Mouse (Mus musculus) E14TG2a.4 (cell line): ENCODE measurements around the gene Myo1h.

ENCODE experiments used
- H3K27me3 ChIP-seq: 2 replicates; pipeline ENCODE4 v1.6.1; 2014; ENCODE audit warnings: low read length, control low read depth; ENCODE audit not compliant: insufficient read depth
- H3K36me3 ChIP-seq: 2 replicates; pipeline ENCODE4 v1.6.1; 2014; ENCODE audit warnings: low read length, control low read depth; ENCODE audit not compliant: insufficient read depth
- H3K4me1 ChIP-seq: replicated peaks from 2 replicates; pipeline ENCODE4 v1.6.1; 2014; ENCODE audit warnings: low read depth, low read length, control low read depth
- H3K4me3 ChIP-seq: replicated peaks from 2 replicates; pipeline ENCODE4 v1.5.1; 2014; ENCODE audit warnings: mild to moderate bottlenecking, low read length
- H3K9me3 ChIP-seq: 2 replicates; pipeline ENCODE4 v1.6.1; 2014; ENCODE audit warnings: low read length, control low read depth
- CTCF ChIP-seq: conservative IDR thresholded peaks from 2 replicates; pipeline ENCODE4 v1.5.1; 2014; ENCODE audit warnings: low read length
- NANOG ChIP-seq: IDR thresholded peaks from 2 replicates; pipeline ENCODE4 v1.6.1; 2014; ENCODE audit warnings: borderline replicate concordance, low read length, mixed read lengths
- POU5F1 ChIP-seq: IDR thresholded peaks from 2 replicates; pipeline ENCODE4 v1.6.1; 2014; ENCODE audit warnings: low read length, borderline replicate concordance

Gene Myo1h

DNA sequence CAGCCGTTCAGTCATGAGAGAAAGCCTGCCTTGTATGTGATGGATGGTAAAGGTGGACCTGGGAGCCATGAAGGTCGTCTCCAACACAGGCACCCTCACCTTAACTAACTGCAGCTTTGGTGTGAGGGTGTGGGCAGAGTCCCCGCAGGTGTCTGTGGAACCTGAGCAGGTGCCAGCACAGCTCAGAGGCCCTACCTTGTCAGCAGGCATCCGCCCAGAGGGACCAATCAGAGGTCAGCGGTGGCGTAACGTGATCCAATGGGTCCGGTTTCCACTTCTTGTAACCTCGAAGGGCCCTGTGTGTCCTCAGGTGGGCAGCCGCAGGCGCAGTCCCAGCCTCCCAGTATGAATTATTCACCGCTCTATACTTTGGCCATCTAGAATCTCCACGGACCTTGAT lies at the start of gene Myo1h:
Myo1h (plus strand) TSS at position 293 of the 400 bp plus-strand sequence.
- Histone ChIP-seq H3K27me3 (peaks cover 19% of the 10 kb centered on the region), H3K4me1 (peaks cover 44% of the 10 kb centered on the region), H3K36me3 (no peaks in the 10 kb centered on the region), H3K9me3 (no peaks in the 10 kb centered on the region), H3K4me3 (peak within 1 kb of the TSS; percentile 65)
- TF ChIP-seq POU5F1 (no peak), CTCF (no peak), NANOG (no peak)

DNA sequence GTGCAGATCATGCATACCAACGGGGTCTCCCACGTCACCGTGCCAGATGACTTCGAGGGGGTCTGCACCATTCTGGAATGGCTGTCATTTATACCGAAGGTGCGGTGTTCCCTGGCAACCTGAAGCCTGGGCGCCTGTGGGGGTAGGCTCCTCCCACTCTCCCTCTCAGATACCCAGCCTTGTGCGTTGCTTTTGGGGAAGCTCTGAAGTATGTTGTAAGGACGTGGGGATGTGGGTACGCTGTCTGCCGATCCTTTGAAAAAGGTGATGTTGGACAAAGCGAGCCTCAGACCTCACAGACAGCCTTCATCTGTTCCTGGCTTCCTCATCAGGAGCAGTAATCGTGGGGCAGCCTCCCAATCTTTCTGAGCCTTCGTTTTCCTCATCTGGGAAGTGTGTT lies 49.2 kb upstream of the Myo1h start:
- H3K4me3 ChIP-seq, result no peak overlapping the region
- H3K4me1 ChIP-seq, result peaks cover 18% of the 10 kb centered on the region
- H3K9me3 ChIP-seq, result no peaks in the 10 kb centered on the region
- peaks cover 22% of the 10 kb centered on the region for H3K36me3 ChIP-seq
- TF ChIP-seq NANOG, result no peak
- TF ChIP-seq CTCF, result no peak
- no peak for TF ChIP-seq POU5F1
- no peaks in the 10 kb centered on the region for H3K27me3 ChIP-seq

DNA sequence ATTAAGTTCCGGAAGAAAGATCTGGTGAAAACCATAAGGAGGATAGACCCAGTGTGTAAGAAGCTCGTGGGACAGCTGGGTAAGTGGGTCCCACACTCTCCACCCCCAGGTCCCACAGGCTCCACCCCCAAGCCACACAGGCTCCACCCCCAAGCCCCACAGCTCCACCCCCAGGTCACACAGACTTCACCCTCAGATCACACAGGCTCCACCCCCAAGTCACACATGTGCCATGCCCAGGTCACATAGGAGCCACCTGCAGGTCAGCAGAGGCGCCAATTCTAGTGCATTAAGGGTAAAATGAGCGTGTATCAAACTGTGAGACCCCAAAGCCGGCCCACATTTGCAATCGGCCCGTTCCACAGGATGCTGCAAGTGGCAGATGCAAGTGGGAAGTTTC lies 42.5 kb upstream of the Myo1h start:
- peaks cover 33% of the 10 kb centered on the region for H3K36me3 ChIP-seq
- H3K4me3 ChIP-seq, result no peak overlapping the region
- no peaks in the 10 kb centered on the region for H3K27me3 ChIP-seq
- H3K4me1 ChIP-seq, result peaks cover 43% of the 10 kb centered on the region
- TF ChIP-seq NANOG, result no peak
- TF ChIP-seq POU5F1, result no peak
- no peak for TF ChIP-seq CTCF
- no peaks in the 10 kb centered on the region for H3K9me3 ChIP-seq

DNA sequence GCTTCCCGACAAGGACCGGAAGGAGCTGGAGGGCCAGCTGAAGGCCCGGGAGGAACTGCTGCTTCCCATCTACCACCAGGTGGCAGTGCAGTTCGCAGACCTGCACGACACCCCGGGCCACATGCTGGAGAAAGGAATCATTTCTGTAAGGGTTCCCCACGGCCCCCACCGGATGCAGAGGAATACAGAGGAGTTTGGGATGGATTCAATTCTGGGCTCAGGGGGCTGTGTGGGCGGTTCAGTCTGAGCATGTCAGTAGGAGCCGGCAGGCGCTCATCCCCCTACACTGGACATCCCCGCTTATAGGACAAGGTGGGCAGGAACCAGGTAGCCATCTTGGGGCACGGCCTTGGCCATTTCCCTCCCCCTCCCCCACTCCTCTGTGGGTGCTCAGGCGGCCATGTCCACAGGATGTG lies 40.8 kb upstream of the Myo1h start:
- TF ChIP-seq NANOG (no peak), POU5F1 (no peak), CTCF (peak; percentile 81)
- Histone ChIP-seq H3K9me3 (no peaks in the 10 kb centered on the region), H3K36me3 (peaks cover 27% of the 10 kb centered on the region), H3K4me1 (peaks cover 46% of the 10 kb centered on the region), H3K27me3 (no peaks in the 10 kb centered on the region), H3K4me3 (peak overlapping the region; percentile 75)

DNA sequence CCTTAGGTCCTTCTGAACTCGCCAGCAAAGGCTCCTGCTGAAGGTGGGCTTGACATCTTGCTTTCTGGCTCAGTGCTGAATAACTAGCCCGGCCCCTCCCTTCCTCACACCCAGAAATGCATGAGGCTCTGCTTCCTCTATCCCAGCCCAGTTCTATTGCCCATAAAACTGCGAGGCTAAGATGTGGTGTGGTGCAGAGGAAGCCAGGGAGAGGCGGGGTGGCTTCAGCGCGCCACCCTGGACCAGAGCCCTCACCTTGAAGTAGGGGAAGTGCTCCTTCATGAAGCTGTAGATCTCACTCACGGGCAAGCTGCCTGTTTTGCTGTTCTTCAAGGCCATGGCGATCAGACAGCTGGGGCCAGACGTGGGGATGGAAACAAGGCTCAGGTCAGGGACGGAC lies 29.5 kb upstream of the Myo1h start:
- TF ChIP-seq NANOG (no peak), POU5F1 (no peak), CTCF (no peak)
- Histone ChIP-seq H3K4me3 (no peak overlapping the region), H3K27me3 (no peaks in the 10 kb centered on the region), H3K9me3 (no peaks in the 10 kb centered on the region), H3K4me1 (peaks cover 30% of the 10 kb centered on the region), H3K36me3 (peaks cover 44% of the 10 kb centered on the region)

DNA sequence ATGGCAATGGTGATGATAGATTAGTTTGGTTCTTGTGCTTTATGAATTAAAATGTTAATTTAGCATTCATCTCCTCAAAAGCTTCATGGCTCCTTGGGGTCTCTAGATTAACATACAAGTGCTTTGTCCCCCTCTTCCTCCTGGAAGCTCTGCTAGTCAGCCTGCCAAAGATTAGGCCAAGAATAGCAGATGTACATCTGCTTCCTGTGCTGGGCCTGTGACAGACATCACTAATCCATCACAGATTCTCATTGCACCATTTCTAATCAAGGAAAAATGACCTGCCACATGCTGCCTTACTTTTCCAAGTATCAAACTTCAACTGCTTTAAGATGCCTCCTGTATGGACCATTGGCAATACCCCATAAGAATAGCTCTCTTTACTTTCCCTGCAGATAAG lies 27.5 kb upstream of the Myo1h start:
- Histone ChIP-seq H3K9me3 (no peaks in the 10 kb centered on the region), H3K36me3 (peaks cover 28% of the 10 kb centered on the region), H3K4me3 (no peak overlapping the region), H3K4me1 (peaks cover 24% of the 10 kb centered on the region), H3K27me3 (0 out of 2 replicates have a peak, but pooled peaks cover 2% of the 10 kb centered on the region)
- TF ChIP-seq NANOG (no peak), POU5F1 (no peak), CTCF (no peak)

DNA sequence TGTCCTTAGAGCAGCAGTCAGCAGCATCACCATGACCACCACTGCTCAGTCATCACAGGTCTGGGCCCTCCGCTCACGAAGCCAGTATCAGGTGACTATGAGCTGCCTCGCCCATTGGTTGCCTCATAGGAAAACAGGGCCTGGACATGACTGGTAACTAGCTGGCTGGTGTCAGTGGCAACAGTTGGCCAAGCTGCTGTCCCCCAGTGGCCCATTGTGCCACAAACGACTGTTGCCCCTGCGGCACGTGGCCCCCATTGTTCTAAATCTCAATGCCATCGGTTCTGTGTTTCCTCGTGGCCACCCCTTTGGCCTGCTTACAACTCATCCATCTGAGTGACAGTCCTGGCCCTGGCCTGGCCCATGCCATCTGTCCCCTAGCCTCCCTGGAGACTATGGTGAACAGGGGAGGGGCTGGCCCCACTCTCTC lies 24.9 kb upstream of the Myo1h start:
- TF ChIP-seq POU5F1 (no peak), CTCF (no peak), NANOG (no peak)
- Histone ChIP-seq H3K4me1 (peaks cover 34% of the 10 kb centered on the region), H3K27me3 (peaks cover 11% of the 10 kb centered on the region; the same call in 1 of the 2 replicates), H3K9me3 (no peaks in the 10 kb centered on the region), H3K4me3 (no peak overlapping the region), H3K36me3 (peaks cover 17% of the 10 kb centered on the region)

DNA sequence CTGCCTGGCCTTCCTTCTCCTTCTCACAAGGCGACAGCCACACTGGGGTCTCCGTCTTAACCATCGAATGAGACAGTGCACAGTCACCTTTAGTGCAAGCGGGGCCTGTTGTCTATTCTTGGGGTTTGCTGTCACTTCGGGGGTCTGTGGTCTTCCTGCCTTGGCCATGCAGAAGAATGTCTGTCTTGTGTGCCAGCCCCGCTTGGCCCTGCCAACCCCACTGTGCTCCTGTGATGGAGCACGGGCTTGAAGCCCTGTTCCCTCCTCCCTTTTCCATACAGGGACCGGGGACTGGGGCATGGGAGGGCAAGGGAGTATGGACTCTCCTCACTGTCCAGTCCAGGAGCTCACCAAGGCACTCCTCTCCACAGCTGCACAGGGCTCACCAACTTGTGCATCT lies 24.2 kb upstream of the Myo1h start:
- TF ChIP-seq CTCF (no peak), POU5F1 (no peak), NANOG (no peak)
- peaks cover 11% of the 10 kb centered on the region; the same call in 1 of the 2 replicates for H3K27me3 ChIP-seq
- H3K9me3 ChIP-seq, result no peaks in the 10 kb centered on the region
- no peak overlapping the region for H3K4me3 ChIP-seq
- peaks cover 35% of the 10 kb centered on the region for H3K4me1 ChIP-seq
- H3K36me3 ChIP-seq, result peaks cover 13% of the 10 kb centered on the region

DNA sequence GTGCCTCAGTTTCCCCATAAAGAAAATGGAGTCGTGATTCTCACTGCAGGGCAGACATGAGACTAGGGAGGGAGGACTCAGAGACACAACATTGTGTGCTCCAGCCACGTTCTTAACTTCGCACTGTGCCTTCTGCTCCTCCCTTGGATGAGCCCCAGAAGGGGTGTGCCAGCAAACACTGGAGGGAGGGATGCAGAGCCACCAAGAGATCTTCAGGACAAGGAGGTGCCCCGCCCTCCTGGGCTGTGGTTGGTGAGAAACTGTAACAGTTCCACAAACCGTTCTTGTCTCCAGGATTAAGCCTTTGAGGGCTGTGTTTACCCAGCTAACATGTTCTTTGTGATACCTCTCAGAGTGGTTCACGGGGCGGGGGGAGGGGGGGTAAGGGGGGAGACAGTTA lies 20.3 kb upstream of the Myo1h start:
- Histone ChIP-seq H3K4me1 (peaks cover 60% of the 10 kb centered on the region), H3K27me3 (peaks cover 43% of the 10 kb centered on the region), H3K4me3 (no peak overlapping the region), H3K9me3 (no peaks in the 10 kb centered on the region), H3K36me3 (no peaks in the 10 kb centered on the region)
- TF ChIP-seq NANOG (no peak), CTCF (no peak), POU5F1 (no peak)
